Mouse (Mus musculus): Measurements from ENCODE around the gene Shank2. TPM values are rescaled to one million over a fixed set of nuclear protein-coding genes. Genes with fewer than 3 reads are reported as not detected.
A peak's percentile ranks its signal among the peaks of the same experiment; 100 is the strongest.

Shank2 gene
- polyA plus RNA-seq (2014; fragmentation: Nextera tagmentation; extraction: Ambion mirVana), result 0.78 and 1.7 TPM in 2 replicates

DNA sequence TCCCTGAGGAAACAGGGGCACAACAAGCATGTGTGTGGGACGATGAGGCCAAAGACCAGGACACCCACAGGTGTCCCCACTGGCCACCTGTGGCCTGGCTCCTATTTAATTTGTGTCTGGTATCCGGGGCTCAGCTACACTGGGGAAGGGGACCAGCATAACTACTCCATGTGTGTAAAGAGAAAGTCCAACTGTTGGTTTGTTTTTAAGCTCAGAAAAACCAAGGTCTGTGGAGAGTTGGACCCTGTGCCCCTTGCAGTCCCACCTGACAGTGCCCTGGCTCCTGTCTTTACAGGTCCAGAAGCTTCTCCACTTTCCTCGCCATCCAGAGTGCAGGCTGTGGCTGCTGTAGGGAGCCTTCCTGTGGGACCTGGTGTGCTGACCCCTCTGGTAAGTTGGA is at the start of gene Shank2:
TSS of gene Shank2 (plus strand) at position 301 of the 400 bp plus-strand sequence.
- 88% methylated on average over 3 of the region's 3 CpGs for WGBS

DNA sequence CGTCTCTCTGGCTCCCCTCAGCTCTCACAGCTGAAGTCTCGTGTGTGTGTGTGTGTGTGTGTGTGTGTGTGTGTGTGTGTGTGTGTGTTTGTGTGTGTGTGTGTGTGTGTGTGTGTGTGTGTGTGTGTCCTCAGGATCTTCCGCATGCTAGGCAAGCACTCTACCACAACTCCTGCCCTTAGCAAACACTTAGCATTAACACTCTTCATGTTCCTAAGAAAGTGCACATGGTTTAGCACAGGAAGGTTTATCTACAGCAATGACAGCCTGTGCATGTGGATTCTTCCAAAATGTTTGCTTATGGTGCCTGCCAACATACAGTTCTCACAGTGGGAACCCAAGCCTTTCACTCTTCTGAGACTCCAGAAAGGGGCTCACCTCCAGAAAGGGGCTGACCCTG is 49.6 kb upstream of the Shank2 start:
- no peak overlapping the region for H3K4me3 ChIP-seq (ENCODE audit: low read depth, low read length)
- no peak overlapping the region for H3K27ac ChIP-seq (ENCODE audit: low read depth)
- no peaks in the 10 kb centered on the region for H3K27me3 ChIP-seq (replicated peaks; ENCODE audit: control insufficient read depth, insufficient read depth, low read length)
- ATAC-seq (replicated peaks; ENCODE audit: low FRiP score, low TSS enrichment, low read depth) (no peak), DNase-seq (ENCODE audit: low spot score) (no peak)
- no peaks in the 10 kb centered on the region for H3K9me3 ChIP-seq (ENCODE audit: control insufficient read depth, low read length)
- no peak overlapping the region for H3K4me2 ChIP-seq (ENCODE audit: low read length)
- no peaks in the 10 kb centered on the region for H3K4me1 ChIP-seq (replicated peaks; ENCODE audit: control insufficient read depth, insufficient read depth, low read length)
- 70% methylated on average over 3 of the region's 3 CpGs for WGBS
- no peak overlapping the region for H3K9ac ChIP-seq (ENCODE audit: low read length)
- no peaks in the 10 kb centered on the region for H3K36me3 ChIP-seq (ENCODE audit: control insufficient read depth, insufficient read depth, low read length)

More for the DNA sequence above, at the start of gene Shank2:
- Histone ChIP-seq H3K4me2 (ENCODE audit: low read length) (no peak within 1 kb of the TSS), H3K4me3 (ENCODE audit: low read depth, low read length) (no peak within 1 kb of the TSS), H3K27me3 (replicated peaks; ENCODE audit: control insufficient read depth, insufficient read depth, low read length) (no peaks in the 10 kb centered on the region), H3K9me3 (ENCODE audit: control insufficient read depth, low read length) (peaks cover 6% of the 10 kb centered on the region; the same call in 1 of the 2 replicates), H3K4me1 (replicated peaks; ENCODE audit: control insufficient read depth, insufficient read depth, low read length) (no peaks in the 10 kb centered on the region), H3K9ac (ENCODE audit: low read length) (no peak within 1 kb of the TSS), H3K27ac (ENCODE audit: low read depth) (no peak within 1 kb of the TSS), H3K36me3 (ENCODE audit: control insufficient read depth, insufficient read depth, low read length) (no peaks in the 10 kb centered on the region)
- ATAC-seq (replicated peaks; ENCODE audit: low FRiP score, low TSS enrichment, low read depth) (no peak), DNase-seq (ENCODE audit: low spot score) (no peak)

DNA sequence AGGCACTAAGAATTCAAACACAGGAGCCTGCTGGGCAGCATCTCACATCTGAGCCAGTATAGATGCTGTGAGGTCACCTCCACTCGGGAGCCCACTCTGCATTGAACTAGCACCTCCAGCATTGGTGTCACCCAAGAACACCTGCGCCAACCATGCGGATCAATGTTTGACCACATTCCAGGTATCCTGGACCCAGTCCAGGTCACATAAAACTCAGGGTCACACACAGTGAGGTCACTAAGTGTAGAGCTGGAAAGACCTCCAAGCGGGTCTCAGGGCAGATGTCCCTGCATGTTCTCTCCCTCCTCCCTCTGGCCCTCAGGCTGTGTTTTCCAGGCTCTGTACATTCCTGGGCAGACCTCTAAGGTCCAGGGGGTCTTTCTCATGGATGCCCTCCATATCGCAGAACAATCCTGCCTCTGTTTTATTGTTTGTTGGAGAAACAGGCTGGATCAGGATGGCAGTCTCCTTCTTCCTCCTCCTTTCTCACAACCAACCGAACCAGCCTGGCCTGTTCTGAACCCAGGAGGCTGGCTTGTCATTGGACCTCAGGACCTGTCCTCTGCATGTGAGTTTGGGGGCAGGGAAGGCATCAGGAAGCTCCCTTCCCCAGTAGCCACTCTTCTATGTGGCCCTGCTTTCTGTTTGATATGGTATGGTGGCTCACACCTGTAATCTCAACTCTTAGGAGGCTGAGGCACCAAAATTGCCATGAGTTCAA is 45.0 kb upstream of the Shank2 start:
- DNase-seq (ENCODE audit: low spot score) (no peak), ATAC-seq (replicated peaks; ENCODE audit: low FRiP score, low TSS enrichment, low read depth) (no peak; the same call in 1 of the 2 replicates)
- whole genome bisulfite sequencing, result 82% methylated on average over 6 of the region's 6 CpGs
- no peaks in the 10 kb centered on the region for H3K4me1 ChIP-seq (replicated peaks; ENCODE audit: control insufficient read depth, insufficient read depth, low read length)
- no peaks in the 10 kb centered on the region for H3K36me3 ChIP-seq (ENCODE audit: control insufficient read depth, insufficient read depth, low read length)
- no peak overlapping the region for H3K4me2 ChIP-seq (ENCODE audit: low read length)
- H3K9me3 ChIP-seq (ENCODE audit: control insufficient read depth, low read length), result peaks cover 3% of the 10 kb centered on the region; the same call in 1 of the 2 replicates
- no peak overlapping the region for H3K27ac ChIP-seq (ENCODE audit: low read depth)
- H3K27me3 ChIP-seq (replicated peaks; ENCODE audit: control insufficient read depth, insufficient read depth, low read length), result no peaks in the 10 kb centered on the region
- no peak overlapping the region for H3K9ac ChIP-seq (ENCODE audit: low read length)
- no peak overlapping the region for H3K4me3 ChIP-seq (ENCODE audit: low read depth, low read length)

DNA sequence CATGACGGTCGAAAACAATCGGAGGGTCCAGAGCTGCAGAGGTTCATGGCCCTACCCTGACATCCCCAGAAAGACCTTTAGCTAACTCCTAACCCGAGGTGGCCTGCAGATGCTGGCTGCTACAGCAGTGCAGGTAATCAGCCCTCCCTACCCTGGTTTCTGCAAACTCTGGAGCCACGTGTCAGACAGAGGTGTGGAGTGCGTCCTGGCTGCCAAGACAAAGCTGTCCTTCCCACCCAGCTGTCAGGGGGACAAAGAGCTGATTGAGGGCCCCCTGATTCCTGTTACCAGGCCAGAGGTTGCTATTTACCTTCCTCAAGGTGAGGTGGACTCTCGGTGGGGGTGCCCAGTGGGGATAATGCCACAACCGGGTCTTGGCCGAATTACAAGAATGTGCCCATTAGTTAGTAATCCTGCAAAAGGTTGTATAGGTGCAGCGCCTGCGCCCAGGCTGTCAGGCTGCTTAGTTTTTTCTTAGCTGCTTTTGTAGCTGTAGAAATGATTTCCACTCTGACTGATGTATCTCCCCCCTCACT is 43.6 kb upstream of the Shank2 start:
- no peak overlapping the region for H3K9ac ChIP-seq (ENCODE audit: low read length)
- H3K4me2 ChIP-seq (ENCODE audit: low read length), result no peak overlapping the region
- 53% methylated on average over 11 of the region's 11 CpGs for WGBS
- H3K9me3 ChIP-seq (ENCODE audit: control insufficient read depth, low read length), result peaks cover 3% of the 10 kb centered on the region; the same call in 1 of the 2 replicates
- H3K27me3 ChIP-seq (replicated peaks; ENCODE audit: control insufficient read depth, insufficient read depth, low read length), result no peaks in the 10 kb centered on the region
- H3K27ac ChIP-seq (ENCODE audit: low read depth), result no peak overlapping the region
- no peaks in the 10 kb centered on the region for H3K4me1 ChIP-seq (replicated peaks; ENCODE audit: control insufficient read depth, insufficient read depth, low read length)
- DNase-seq (ENCODE audit: low spot score) (no peak), ATAC-seq (replicated peaks; ENCODE audit: low FRiP score, low TSS enrichment, low read depth) (no peak)
- no peaks in the 10 kb centered on the region for H3K36me3 ChIP-seq (ENCODE audit: control insufficient read depth, insufficient read depth, low read length)
- H3K4me3 ChIP-seq (ENCODE audit: low read depth, low read length), result no peak overlapping the region

DNA sequence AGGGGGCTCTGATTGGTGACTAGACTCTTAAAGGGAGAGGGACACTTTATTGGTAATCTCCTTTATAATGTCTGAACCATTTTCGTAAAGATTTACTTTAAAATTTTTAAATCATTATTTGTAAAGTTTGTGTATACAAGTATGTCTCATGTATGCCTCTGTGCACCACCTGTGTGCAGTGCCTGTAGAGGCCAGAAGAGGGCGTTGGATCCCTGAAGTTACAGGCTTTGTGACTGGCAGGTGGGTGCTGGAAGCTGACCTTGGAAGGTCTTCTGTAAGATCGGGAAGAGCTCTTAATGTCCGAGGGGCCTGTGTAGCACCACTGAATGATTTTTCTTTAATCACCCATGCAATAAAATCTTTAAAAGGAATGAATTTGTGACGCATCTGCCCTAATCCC is 37.9 kb upstream of the Shank2 start:
- Histone ChIP-seq H3K27me3 (replicated peaks; ENCODE audit: control insufficient read depth, insufficient read depth, low read length) (no peaks in the 10 kb centered on the region), H3K4me3 (ENCODE audit: low read depth, low read length) (no peak overlapping the region), H3K9me3 (ENCODE audit: control insufficient read depth, low read length) (peaks cover 3% of the 10 kb centered on the region; the same call in 1 of the 2 replicates), H3K36me3 (ENCODE audit: control insufficient read depth, insufficient read depth, low read length) (no peaks in the 10 kb centered on the region), H3K27ac (ENCODE audit: low read depth) (no peak overlapping the region), H3K4me2 (ENCODE audit: low read length) (no peak overlapping the region), H3K4me1 (replicated peaks; ENCODE audit: control insufficient read depth, insufficient read depth, low read length) (no peaks in the 10 kb centered on the region), H3K9ac (ENCODE audit: low read length) (no peak overlapping the region)
- 80% methylated on average over 5 of the region's 5 CpGs for WGBS
- ATAC-seq (replicated peaks; ENCODE audit: low FRiP score, low TSS enrichment, low read depth) (no peak), DNase-seq (ENCODE audit: low spot score) (no peak)

DNA sequence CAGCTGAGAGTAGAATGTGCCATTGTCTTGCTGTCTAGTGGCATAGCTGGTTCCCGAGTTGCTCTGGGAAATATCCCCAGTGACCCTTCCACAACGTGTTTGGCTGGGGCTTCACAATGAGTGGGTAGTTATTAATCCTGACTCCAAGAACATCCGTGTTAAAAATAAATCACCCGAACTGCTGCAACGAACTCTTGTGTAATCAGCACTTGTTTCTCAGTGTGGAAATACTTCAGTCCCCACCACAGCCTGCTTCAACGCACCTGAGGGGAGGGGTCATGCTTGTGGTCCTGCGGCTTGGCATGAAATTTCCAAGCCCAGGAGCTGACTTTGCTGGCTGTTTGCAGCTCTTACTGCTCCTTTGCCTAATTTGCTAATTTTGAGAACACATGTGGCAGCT is 35.1 kb upstream of the Shank2 start:
- H3K36me3 ChIP-seq (ENCODE audit: control insufficient read depth, insufficient read depth, low read length), result no peaks in the 10 kb centered on the region
- ATAC-seq (replicated peaks; ENCODE audit: low FRiP score, low TSS enrichment, low read depth) (no peak), DNase-seq (ENCODE audit: low spot score) (no peak)
- H3K27me3 ChIP-seq (replicated peaks; ENCODE audit: control insufficient read depth, insufficient read depth, low read length), result no peaks in the 10 kb centered on the region
- H3K9me3 ChIP-seq (ENCODE audit: control insufficient read depth, low read length), result no peaks in the 10 kb centered on the region
- no peak overlapping the region for H3K27ac ChIP-seq (ENCODE audit: low read depth)
- no peaks in the 10 kb centered on the region for H3K4me1 ChIP-seq (replicated peaks; ENCODE audit: control insufficient read depth, insufficient read depth, low read length)
- H3K9ac ChIP-seq (ENCODE audit: low read length), result no peak overlapping the region
- 82% methylated on average over 7 of the region's 7 CpGs for WGBS
- H3K4me3 ChIP-seq (ENCODE audit: low read depth, low read length), result no peak overlapping the region
- no peak overlapping the region for H3K4me2 ChIP-seq (ENCODE audit: low read length)

DNA sequence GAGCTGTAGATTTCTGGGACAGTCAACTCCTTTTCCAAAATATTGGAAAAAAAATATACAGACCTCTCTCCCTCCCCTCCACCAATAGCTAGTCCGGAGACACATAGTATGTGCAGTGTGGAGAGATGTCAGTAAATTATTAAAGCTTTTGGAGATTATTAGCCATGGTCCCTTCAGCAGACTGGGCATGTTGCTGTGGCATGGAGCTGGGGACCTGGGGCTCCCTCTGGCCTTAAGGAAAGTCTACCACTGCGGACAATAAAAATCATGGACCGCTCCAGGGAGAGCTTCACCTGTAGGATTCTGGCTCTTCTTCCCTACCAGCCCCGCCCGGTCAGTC is 24.3 kb upstream of the Shank2 start:
- H3K36me3 ChIP-seq (ENCODE audit: control insufficient read depth, insufficient read depth, low read length), result no peaks in the 10 kb centered on the region
- 0 out of 2 replicates have a peak, but pooled peaks have one; percentile 15 for ATAC-seq (replicated peaks; ENCODE audit: low FRiP score, low TSS enrichment, low read depth)
- WGBS, result 14% methylated on average over 5 of the region's 5 CpGs
- peak overlapping the region; percentile 75 for H3K4me2 ChIP-seq (ENCODE audit: low read length)
- no peak overlapping the region for H3K9ac ChIP-seq (ENCODE audit: low read length)
- peaks cover 8% of the 10 kb centered on the region; the same call in 1 of the 2 replicates for H3K4me1 ChIP-seq (replicated peaks; ENCODE audit: control insufficient read depth, insufficient read depth, low read length)
- peak overlapping the region; percentile 35 for H3K4me3 ChIP-seq (ENCODE audit: low read depth, low read length)
- H3K9me3 ChIP-seq (ENCODE audit: control insufficient read depth, low read length), result no peaks in the 10 kb centered on the region
- no peak for DNase-seq (ENCODE audit: low spot score)
- H3K27me3 ChIP-seq (replicated peaks; ENCODE audit: control insufficient read depth, insufficient read depth, low read length), result peaks cover 62% of the 10 kb centered on the region
- no peak overlapping the region for H3K27ac ChIP-seq (ENCODE audit: low read depth)

DNA sequence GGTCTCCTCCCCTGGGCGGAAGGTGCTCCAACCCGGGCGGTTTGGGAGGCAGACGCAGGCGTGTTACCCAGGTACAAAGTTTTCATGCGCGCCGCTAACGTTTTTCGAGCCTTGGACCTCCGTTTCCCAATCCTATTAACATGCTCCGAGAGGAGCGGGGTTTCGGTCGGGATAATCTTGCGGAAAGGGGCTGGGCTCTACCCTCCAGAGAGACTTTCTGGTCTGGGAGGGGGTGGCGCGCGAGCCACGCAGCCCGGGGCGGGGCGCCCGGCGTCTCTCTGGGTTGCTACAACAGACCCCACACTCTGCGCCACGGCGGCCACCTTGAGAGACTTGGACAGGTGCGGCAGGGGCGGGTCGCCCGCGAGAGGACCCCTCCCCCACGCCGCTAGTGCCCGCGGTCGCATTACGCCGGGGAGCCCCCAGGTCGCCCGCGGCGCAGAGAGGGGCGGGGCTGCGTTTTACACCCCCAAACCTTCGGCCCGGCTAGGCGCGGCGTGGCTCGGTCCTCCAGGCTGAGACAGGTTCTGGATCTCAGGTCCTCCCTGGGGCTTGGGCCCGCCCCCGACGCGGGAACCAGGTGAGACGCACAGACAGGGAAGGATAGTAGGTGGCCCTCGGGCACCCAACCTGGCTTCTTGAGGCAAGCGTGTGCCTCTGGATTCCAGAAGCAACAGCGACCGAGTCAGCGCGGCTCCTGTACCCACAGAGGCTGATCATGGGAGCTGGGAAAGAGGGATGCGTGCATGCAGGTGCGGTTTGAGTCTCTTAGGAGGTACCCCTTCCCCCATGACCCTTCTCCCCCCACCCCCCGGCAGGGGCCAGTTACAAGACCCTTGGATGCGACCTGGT is 23.7 kb upstream of the Shank2 start:
- Histone ChIP-seq H3K4me1 (replicated peaks; ENCODE audit: control insufficient read depth, insufficient read depth, low read length) (peaks cover 8% of the 10 kb centered on the region; the same call in 1 of the 2 replicates), H3K4me3 (ENCODE audit: low read depth, low read length) (peak overlapping the region; percentile 35), H3K27me3 (replicated peaks; ENCODE audit: control insufficient read depth, insufficient read depth, low read length) (peaks cover 62% of the 10 kb centered on the region), H3K36me3 (ENCODE audit: control insufficient read depth, insufficient read depth, low read length) (no peaks in the 10 kb centered on the region), H3K9ac (ENCODE audit: low read length) (peak overlapping the region; percentile 34; the same call in 1 of the 2 replicates), H3K27ac (ENCODE audit: low read depth) (no peak overlapping the region), H3K9me3 (ENCODE audit: control insufficient read depth, low read length) (no peaks in the 10 kb centered on the region), H3K4me2 (ENCODE audit: low read length) (peak overlapping the region; percentile 75)
- WGBS, result under 1% methylated on average over 65 of the region's 67 CpGs
- DNase-seq (ENCODE audit: low spot score), result peak; percentile 69
- ATAC-seq (replicated peaks; ENCODE audit: low FRiP score, low TSS enrichment, low read depth), result peak; percentile 75

Measured in intestine, embryonic 14.5 days (tissue).